Mouse (Mus musculus) liver, embryonic 12.5 days (tissue): Measurements from ENCODE around the gene Epo. TPM values are rescaled to one million over a fixed set of nuclear protein-coding genes. Genes with fewer than 3 reads are reported as not detected.

Experiments used
- ATAC-seq: fragments of 200-750 bp; cut with Nextera tagmentation; 2 replicates; pipeline ENCODE4 v1.8.0; 2017; ENCODE audit warnings: moderate number of reproducible peaks, mild to moderate bottlenecking, moderate library complexity
- H3K27ac ChIP-seq: fragments of 300-500 bp; sonication (generic); 2 replicates; pipeline ENCODE4 v1.5.1; 2016; ENCODE audit warnings: mild to moderate bottlenecking
- H3K27me3 ChIP-seq: fragments of 300-500 bp; sonication (generic); replicated peaks from 2 replicates; pipeline ENCODE4 v1.6.1; 2016; ENCODE audit warnings: mild to moderate bottlenecking, moderate library complexity
- H3K36me3 ChIP-seq: fragments of 300-500 bp; sonication (generic); 2 replicates; pipeline ENCODE4 v1.6.1; 2016; ENCODE audit warnings: mild to moderate bottlenecking, moderate library complexity
- H3K4me1 ChIP-seq: fragments of 300-500 bp; sonication (generic); 2 replicates; pipeline ENCODE4 v1.6.1; 2016
- H3K4me2 ChIP-seq: fragments of 300-500 bp; sonication (generic); 2 replicates; pipeline ENCODE4 v1.6.1; 2016; ENCODE audit warnings: mild to moderate bottlenecking, moderate library complexity
- H3K4me3 ChIP-seq: fragments of 300-500 bp; sonication (generic); 2 replicates; pipeline ENCODE4 v1.5.1; 2016; ENCODE audit warnings: mild to moderate bottlenecking, moderate library complexity
- H3K9ac ChIP-seq: fragments of 300-500 bp; sonication (generic); 2 replicates; pipeline ENCODE4 v1.6.1; 2016; ENCODE audit warnings: mild to moderate bottlenecking, moderate library complexity
- H3K9me3 ChIP-seq: fragments of 300-500 bp; sonication (generic); replicated peaks from 2 replicates; pipeline ENCODE4 v1.6.1; 2016; ENCODE audit warnings: mild to moderate bottlenecking, moderate library complexity
- WGBS: fragments of 180-500 bp; shearing (Covaris S2); methylation state at CpG from one replicate; pipeline ENCODE4 v1.1.7; 2016; ENCODE audit not compliant: insufficient replicate concordance; 5-methylcytosine and 5-hydroxymethylcytosine counted together
- polyA plus RNA-seq: library from polyadenylated mRNA; unstranded; fragments of >200 nt; fragmentation: Nextera tagmentation; extraction: Ambion mirVana; gene quantifications from 2 replicates; pipeline ENCODE4 v1.2.1, GENCODE M21; 2016

Epo gene
- polyA plus RNA-seq, 1 experiment from 2014 or later: 2.3 TPM

DNA sequence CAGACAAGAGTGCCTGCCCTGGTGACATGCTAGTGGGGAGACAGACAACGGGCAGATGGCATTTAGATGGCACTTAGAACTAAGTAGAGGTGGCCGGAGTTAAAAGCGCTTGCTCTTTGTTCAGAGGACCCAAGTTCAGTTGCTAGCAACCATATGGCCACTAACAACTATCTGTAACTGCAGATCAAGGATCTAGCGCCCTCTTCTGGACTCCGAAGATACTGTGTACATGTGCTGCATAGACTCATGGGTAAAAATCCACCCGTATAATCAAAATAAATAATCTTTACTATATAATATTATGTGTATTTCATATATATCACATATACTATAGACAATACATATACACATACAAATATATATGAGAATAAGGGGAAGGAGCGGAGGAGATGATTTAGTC is 45.4 kb downstream of the Epo start:
- H3K9ac ChIP-seq: no peak overlapping the region
- H3K27ac ChIP-seq: no peak overlapping the region
- no peak overlapping the region for H3K4me3 ChIP-seq
- H3K27me3 ChIP-seq: peaks cover 55% of the 10 kb centered on the region
- no peak for ATAC-seq
- H3K4me2 ChIP-seq: no peak overlapping the region
- H3K9me3 ChIP-seq: no peaks in the 10 kb centered on the region
- no peaks in the 10 kb centered on the region for H3K4me1 ChIP-seq
- WGBS: 73% methylated on average over 7 of the region's 7 CpGs
- H3K36me3 ChIP-seq: no peaks in the 10 kb centered on the region

GRCm38 (mm10) chr5:137485851-137486155 is 47.2 kb downstream of the Epo start:
- peak overlapping the region; percentile 43 for H3K4me2 ChIP-seq
- peak overlapping the region; percentile 41 for H3K9ac ChIP-seq
- H3K27ac ChIP-seq: no peak overlapping the region
- no peaks in the 10 kb centered on the region for H3K9me3 ChIP-seq
- H3K27me3 ChIP-seq: peaks cover 58% of the 10 kb centered on the region
- H3K4me3 ChIP-seq: peak overlapping the region; percentile 45
- 6% methylated on average over 17 of the region's 17 CpGs for WGBS
- no peaks in the 10 kb centered on the region for H3K36me3 ChIP-seq
- ATAC-seq: no peak
- no peaks in the 10 kb centered on the region for H3K4me1 ChIP-seq

DNA sequence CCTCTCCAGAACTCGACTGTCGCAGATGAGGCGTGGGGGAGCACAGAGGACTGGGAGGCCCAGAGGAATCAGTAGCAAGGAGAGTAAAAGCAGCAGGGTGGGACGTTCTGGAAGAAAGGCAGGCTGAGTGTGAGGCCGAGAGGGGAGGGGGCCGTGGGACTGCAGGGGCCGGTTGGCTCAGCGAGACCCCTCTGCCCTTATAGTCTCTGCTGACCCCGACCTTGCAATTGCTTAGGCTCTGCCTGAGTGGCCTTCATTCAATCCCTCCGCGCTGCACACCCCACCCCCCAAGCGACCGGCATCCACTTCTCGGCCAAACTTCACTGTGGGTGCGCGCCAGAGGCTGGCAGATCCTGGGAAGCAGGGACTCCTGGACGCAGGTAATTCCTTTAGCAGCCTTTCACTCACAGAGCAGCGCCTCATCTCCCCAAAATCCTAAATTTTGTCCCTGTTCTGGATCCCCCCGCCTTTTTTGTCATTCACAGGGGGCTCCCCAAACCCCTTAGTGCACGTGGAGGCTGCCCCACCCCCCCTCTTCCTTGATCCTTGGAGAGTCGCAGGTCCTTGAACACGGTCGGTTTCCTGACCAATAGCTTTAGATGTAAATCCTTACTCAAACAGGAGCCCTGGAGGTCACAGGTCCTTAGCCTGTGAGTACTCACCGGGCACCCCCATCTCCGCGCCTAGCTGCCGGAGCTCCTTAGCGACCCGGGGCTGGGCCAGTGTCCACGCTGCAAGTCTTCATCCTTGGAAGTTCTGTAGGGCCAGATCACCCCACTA is 47.8 kb downstream of the Epo start:
- no peaks in the 10 kb centered on the region for H3K9me3 ChIP-seq
- H3K4me1 ChIP-seq: no peaks in the 10 kb centered on the region
- no peaks in the 10 kb centered on the region for H3K36me3 ChIP-seq
- H3K9ac ChIP-seq: peak overlapping the region; percentile 41
- ATAC-seq: no peak
- peak overlapping the region; percentile 43 for H3K4me2 ChIP-seq
- peaks cover 56% of the 10 kb centered on the region for H3K27me3 ChIP-seq
- WGBS: 12% methylated on average over 29 of the region's 30 CpGs
- peak overlapping the region; percentile 45 for H3K4me3 ChIP-seq
- H3K27ac ChIP-seq: no peak overlapping the region

DNA sequence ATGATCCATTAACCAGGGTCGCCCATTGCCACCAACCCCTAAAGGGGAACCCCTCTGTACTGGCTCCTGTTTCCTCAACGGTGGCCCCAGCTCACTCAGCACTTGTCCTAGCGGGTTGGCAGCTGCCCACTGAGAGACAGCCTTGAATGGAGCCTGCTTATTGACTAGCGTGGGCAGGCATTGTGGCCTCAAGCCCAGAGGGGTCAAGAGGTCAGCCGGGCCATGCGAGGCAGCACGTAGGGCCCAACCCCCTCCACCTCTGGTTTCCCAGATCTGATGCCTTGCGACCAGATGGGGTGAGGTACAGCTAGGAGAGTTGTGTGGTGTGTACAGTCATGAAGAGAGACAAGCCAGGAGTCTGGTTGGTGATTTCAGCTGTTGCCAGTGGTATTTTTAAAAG is 51.1 kb downstream of the Epo start:
- no peak overlapping the region for H3K4me2 ChIP-seq
- no peaks in the 10 kb centered on the region for H3K4me1 ChIP-seq
- H3K9ac ChIP-seq: no peak overlapping the region
- no peaks in the 10 kb centered on the region for H3K36me3 ChIP-seq
- no peak overlapping the region for H3K4me3 ChIP-seq
- peak; percentile 60 for ATAC-seq
- H3K27me3 ChIP-seq: peaks cover 45% of the 10 kb centered on the region
- no peaks in the 10 kb centered on the region for H3K9me3 ChIP-seq
- peak overlapping the region; percentile 50; the same call in 1 of the 2 replicates for H3K27ac ChIP-seq
- WGBS: 59% methylated on average over 8 of the region's 8 CpGs

DNA sequence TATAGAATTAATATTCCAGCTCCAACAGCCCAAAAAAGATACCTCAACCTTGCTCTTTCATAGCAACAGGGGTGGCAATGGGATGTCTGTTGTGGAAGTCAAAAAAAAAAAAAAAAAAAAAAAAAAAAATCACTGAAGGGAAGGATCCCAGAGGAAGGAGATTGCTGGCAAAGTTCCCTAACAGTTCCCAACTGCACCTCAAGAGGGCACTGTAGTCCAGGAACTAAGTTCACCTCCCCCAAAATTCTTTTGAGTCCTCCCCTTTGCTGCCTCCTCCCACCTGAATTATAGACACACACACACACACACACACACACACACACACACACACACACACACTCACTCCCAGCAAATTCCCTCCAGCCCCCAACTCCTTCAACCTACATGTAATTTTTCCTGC is 51.9 kb downstream of the Epo start:
- Histone ChIP-seq H3K27me3 (peaks cover 37% of the 10 kb centered on the region), H3K36me3 (no peaks in the 10 kb centered on the region), H3K4me3 (no peak overlapping the region), H3K9ac (no peak overlapping the region), H3K4me2 (no peak overlapping the region), H3K27ac (peak overlapping the region; percentile 50; the same call in 1 of the 2 replicates), H3K4me1 (no peaks in the 10 kb centered on the region), H3K9me3 (no peaks in the 10 kb centered on the region)
- ATAC-seq: no peak

- Histone ChIP-seq H3K9ac (no peak within 1 kb of the TSS), H3K27ac (no peak within 1 kb of the TSS), H3K4me2 (no peak within 1 kb of the TSS), H3K27me3 (peaks cover 7% of the 10 kb centered on the region; the same call in 1 of the 2 replicates), H3K9me3 (no peaks in the 10 kb centered on the region), H3K4me3 (no peak within 1 kb of the TSS), H3K36me3 (no peaks in the 10 kb centered on the region), H3K4me1 (peaks cover 2% of the 10 kb centered on the region; the same call in 1 of the 2 replicates)
- 71% methylated on average over 5 of the region's 5 CpGs for WGBS
- ATAC-seq: no peak
Measured at GRCm38 (mm10) chr5:137476964-137477363, 56.1 kb downstream of the Epo start, which contains the start of gene Zan. TSS of gene Zan (minus strand) at chr5:137477064.

DNA sequence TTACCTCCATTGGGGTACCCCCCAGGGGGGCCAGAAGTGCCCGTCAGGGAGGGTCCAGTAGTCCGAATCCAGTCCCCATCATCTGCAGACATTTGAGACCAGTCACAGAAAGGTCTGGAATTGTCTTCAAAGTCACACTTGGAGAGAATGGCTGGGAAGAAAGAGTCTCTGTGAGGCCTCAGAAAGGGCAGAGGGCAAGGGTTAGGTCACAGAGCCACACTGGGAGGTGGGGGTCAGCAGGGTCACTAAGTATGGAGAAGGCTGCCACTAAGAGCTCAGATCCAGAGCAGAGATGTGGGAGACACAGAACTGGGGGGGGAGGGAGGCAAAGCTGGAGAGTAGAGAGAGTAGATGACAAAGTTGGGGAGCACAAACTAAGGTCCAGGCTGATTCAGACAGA is 58.7 kb downstream of the Epo start:
- Histone ChIP-seq H3K36me3 (no peaks in the 10 kb centered on the region), H3K9ac (no peak overlapping the region), H3K27ac (no peak overlapping the region), H3K4me3 (no peak overlapping the region), H3K9me3 (no peaks in the 10 kb centered on the region), H3K27me3 (0 out of 2 replicates have a peak, but pooled peaks cover 6% of the 10 kb centered on the region), H3K4me1 (peaks cover 3% of the 10 kb centered on the region; the same call in 1 of the 2 replicates), H3K4me2 (no peak overlapping the region)
- WGBS: 51% methylated on average over 2 of the region's 2 CpGs
- no peak for ATAC-seq

- 44% methylated on average over 5 of the region's 5 CpGs for WGBS
- Histone ChIP-seq H3K36me3 (no peaks in the 10 kb centered on the region), H3K27ac (no peak overlapping the region), H3K4me1 (peaks cover 3% of the 10 kb centered on the region; the same call in 1 of the 2 replicates), H3K9ac (no peak overlapping the region), H3K9me3 (no peaks in the 10 kb centered on the region), H3K4me2 (no peak overlapping the region), H3K4me3 (no peak overlapping the region), H3K27me3 (0 out of 2 replicates have a peak, but pooled peaks cover 6% of the 10 kb centered on the region)
- ATAC-seq: 0 out of 2 replicates have a peak, but pooled peaks have one; percentile 27
Measured at GRCm38 (mm10) chr5:137472252-137472904, 60.7 kb downstream of the Epo start.

GRCm38 (mm10) chr5:137466946-137467345 is 66.1 kb downstream of the Epo start:
- ATAC-seq: no peak
- H3K4me1 ChIP-seq: peaks cover under 1% of the 10 kb centered on the region; the same call in 1 of the 2 replicates
- no peak overlapping the region for H3K4me3 ChIP-seq
- no peak overlapping the region for H3K27ac ChIP-seq
- peaks cover 5% of the 10 kb centered on the region for H3K27me3 ChIP-seq
- no peaks in the 10 kb centered on the region for H3K36me3 ChIP-seq
- H3K4me2 ChIP-seq: no peak overlapping the region
- 73% methylated on average over 6 of the region's 6 CpGs for WGBS
- H3K9ac ChIP-seq: no peak overlapping the region
- H3K9me3 ChIP-seq: no peaks in the 10 kb centered on the region

DNA sequence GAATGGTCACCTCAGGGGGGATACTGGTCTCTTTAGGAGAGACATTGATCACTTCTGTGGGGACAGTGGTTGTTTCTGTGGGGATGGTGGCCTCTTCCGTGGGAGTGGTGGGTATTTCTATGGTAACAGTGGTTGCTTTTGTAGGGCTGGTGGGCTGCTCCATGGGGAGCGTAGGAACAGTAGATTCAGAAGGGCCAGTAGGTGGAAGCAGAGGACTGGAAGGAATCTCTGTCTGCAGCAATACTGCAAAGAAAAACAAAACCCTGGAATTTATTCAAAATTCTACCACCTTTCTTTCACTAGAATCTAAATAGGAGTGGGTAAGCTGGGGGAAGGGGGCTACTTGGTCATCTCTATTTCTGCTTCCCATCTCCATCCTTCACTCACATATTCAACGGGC is 68.0 kb downstream of the Epo start:
- Histone ChIP-seq H3K4me3 (no peak overlapping the region), H3K9ac (no peak overlapping the region), H3K4me1 (no peaks in the 10 kb centered on the region), H3K9me3 (no peaks in the 10 kb centered on the region), H3K27me3 (peaks cover 5% of the 10 kb centered on the region), H3K27ac (no peak overlapping the region), H3K4me2 (no peak overlapping the region), H3K36me3 (no peaks in the 10 kb centered on the region)
- ATAC-seq: no peak
- WGBS: 41% methylated on average over 3 of the region's 3 CpGs

DNA sequence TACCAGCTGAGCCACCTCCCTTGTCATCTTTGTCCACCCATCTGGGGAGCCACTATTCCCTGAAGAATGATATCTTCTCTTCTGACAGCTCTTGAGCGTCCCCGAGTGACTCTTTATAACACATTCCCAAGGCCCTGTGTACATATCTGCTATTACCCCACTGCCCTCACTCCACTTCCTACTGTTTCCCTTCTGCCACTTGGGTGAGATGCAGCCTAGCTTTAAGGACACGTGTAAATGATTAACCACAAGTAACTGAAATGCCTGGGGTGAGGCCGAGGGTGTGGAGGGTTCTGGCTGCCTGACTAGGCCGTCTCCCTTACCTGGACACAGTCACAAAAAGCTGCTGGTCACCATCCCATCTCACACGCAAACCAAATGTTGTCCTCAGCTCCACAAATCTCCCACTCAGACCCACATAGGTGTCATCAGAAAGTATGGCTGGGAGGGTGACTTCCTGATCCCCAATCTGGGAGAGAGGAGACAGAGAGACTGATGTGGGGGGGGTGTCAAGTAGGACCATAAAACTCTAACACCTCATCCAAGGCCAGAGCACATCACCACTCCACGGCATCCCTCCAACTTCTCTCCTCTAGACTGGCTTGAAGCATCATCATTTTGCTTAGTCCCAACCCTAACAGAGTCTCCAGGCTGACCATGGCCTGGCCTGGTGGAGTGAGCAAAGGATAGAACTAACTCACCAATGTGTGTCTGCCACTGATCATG is 77.0 kb downstream of the Epo start:
- WGBS: 41% methylated on average over 7 of the region's 7 CpGs
- no peaks in the 10 kb centered on the region for H3K4me1 ChIP-seq
- no peak overlapping the region for H3K4me2 ChIP-seq
- no peak overlapping the region for H3K9ac ChIP-seq
- no peaks in the 10 kb centered on the region for H3K9me3 ChIP-seq
- no peak overlapping the region for H3K4me3 ChIP-seq
- H3K27ac ChIP-seq: no peak overlapping the region
- no peaks in the 10 kb centered on the region for H3K36me3 ChIP-seq
- ATAC-seq: peak; percentile 51
- H3K27me3 ChIP-seq: no peaks in the 10 kb centered on the region

DNA sequence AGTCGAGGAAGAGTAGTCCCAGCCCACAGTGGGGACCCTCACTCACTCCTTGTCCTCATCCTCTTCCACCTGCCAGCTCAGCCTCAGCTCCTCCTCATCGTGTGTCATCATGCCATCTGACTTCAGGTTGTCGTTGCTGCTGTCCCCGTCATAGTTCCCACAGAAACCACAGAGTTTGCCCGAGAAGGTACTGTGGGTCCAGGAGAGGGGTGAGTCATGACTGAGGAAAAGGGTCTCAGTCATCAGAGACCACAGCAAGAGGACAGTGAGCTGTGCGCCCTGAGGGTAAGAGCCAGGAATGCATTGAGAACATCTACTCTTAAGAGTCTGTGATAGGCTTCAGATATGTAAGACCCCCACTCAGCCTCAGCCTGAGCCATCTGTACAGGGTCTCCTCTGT is 77.8 kb downstream of the Epo start:
- Histone ChIP-seq H3K36me3 (no peaks in the 10 kb centered on the region), H3K9ac (no peak overlapping the region), H3K27ac (no peak overlapping the region), H3K4me2 (no peak overlapping the region), H3K9me3 (no peaks in the 10 kb centered on the region), H3K27me3 (no peaks in the 10 kb centered on the region), H3K4me1 (no peaks in the 10 kb centered on the region), H3K4me3 (no peak overlapping the region)
- no peak; the same call in 1 of the 2 replicates for ATAC-seq
- WGBS: 31% methylated on average over 6 of the region's 6 CpGs
